Mouse (Mus musculus) CH12.LX (cell line): ENCODE data around the gene Tcf21.

Experiments used
- CTCF ChIP-seq, 2 experiments: IDR thresholded peaks in 1 of 2; conservative IDR thresholded peaks in 1 of 2; 2 replicates each; pipeline ENCODE4 v1.5.1; 2011 to 2012; ENCODE audit warnings: low read depth in 2 of 2, low read length in 2 of 2, improper control_type of control experiment in 1 of 2, inconsistent platforms in 1 of 2, mild to moderate bottlenecking in 1 of 2, moderate library complexity in 1 of 2
- JUND ChIP-seq: conservative IDR thresholded peaks from 2 replicates; pipeline ENCODE4 v1.6.1; 2011; ENCODE audit warnings: low read depth, low read length, improper control_type of control experiment
- NRF1 ChIP-seq: IDR thresholded peaks from 2 replicates; pipeline ENCODE4 v1.6.1; 2014; ENCODE audit warnings: low read depth, mild to moderate bottlenecking, inconsistent platforms, low read length, improper control_type of control experiment, moderate library complexity
- POLR2A ChIP-seq: IDR thresholded peaks from 2 replicates; pipeline ENCODE4 v1.6.1; 2011; ENCODE audit warnings: low read depth, mild to moderate bottlenecking, improper control_type of control experiment, low read length
- RCOR1 ChIP-seq: conservative IDR thresholded peaks from 2 replicates; pipeline ENCODE4 v1.6.1; 2012; ENCODE audit warnings: low read depth, mild to moderate bottlenecking, inconsistent platforms, low read length, improper control_type of control experiment
- UBTF ChIP-seq: IDR thresholded peaks from 2 replicates; pipeline ENCODE4 v1.6.1; 2012; ENCODE audit warnings: low read depth, mild to moderate bottlenecking, inconsistent platforms, low read length, improper control_type of control experiment, moderate library complexity
- USF1 ChIP-seq: IDR thresholded peaks from 2 replicates; pipeline ENCODE4 v1.6.1; 2014; ENCODE audit warnings: low read depth, mild to moderate bottlenecking, inconsistent platforms, low read length, improper control_type of control experiment
- ZMIZ1 ChIP-seq: IDR thresholded peaks from 2 replicates; pipeline ENCODE4 v1.6.1; 2012; ENCODE audit warnings: low read depth, mild to moderate bottlenecking, inconsistent platforms, low read length, improper control_type of control experiment
- ZNF384 ChIP-seq: IDR thresholded peaks from 2 replicates; pipeline ENCODE4 v1.6.1; 2012; ENCODE audit warnings: low read depth, low read length, improper control_type of control experiment, inconsistent platforms

GRCm38 (mm10) chr10:22782684-22783083 is 37.3 kb downstream of the Tcf21 start:
- peak in 1 of 2 experiments; percentile 65; a peak in 2 of 4 replicates for TF ChIP-seq CTCF (conservative IDR thresholded peaks at IDR 0.05 in 1 of 2, IDR thresholded peaks at IDR 0.05 in 1 of 2; ENCODE audit: low read depth in 2 of 2, low read length in 2 of 2)
- no peak for TF ChIP-seq UBTF
- TF ChIP-seq ZNF384: no peak
- TF ChIP-seq POLR2A: no peak
- TF ChIP-seq NRF1: no peak
- TF ChIP-seq USF1: no peak
- TF ChIP-seq RCOR1: no peak
- TF ChIP-seq JUND: no peak
- no peak for TF ChIP-seq ZMIZ1
